Mouse (Mus musculus): ENCODE measurements at regions not wholly inside any gene's neighbourhood (a gene's known extent, or its start where the extent isn't known, plus 50 kb on each side); places are given as distances from the start of the nearest gene placed in this dataset.

GRCm38 (mm10) chr12:9991305-9991704, 378.5 kb upstream of the Nt5c1b start:
- no peak overlapping the region for H3K9ac ChIP-seq (ENCODE audit: control insufficient read depth, low read depth, low read length, poor library complexity, severe bottlenecking)
- no peaks in the 10 kb centered on the region for H3K9me3 ChIP-seq (replicated peaks; ENCODE audit: insufficient read depth, low read length)
- no peak for TF ChIP-seq SMC3 (IDR thresholded peaks at IDR 0.05; ENCODE audit: low read depth, low read length)
- TF ChIP-seq JUND (IDR thresholded peaks at IDR 0.05; ENCODE audit: low read depth, low read length), result no peak
- no peak for TF ChIP-seq RCOR1 (IDR thresholded peaks at IDR 0.05; ENCODE audit: low read depth, low read length)
- TF ChIP-seq ZC3H11A (IDR thresholded peaks at IDR 0.05; ENCODE audit: low read depth, low read length), result no peak
- no peak for TF ChIP-seq MAZ (IDR thresholded peaks at IDR 0.05; ENCODE audit: low read depth, low read length)
- no peak for TF ChIP-seq POLR2A (IDR thresholded peaks at IDR 0.05; ENCODE audit: control insufficient read depth in 1 of 2, insufficient read depth in 1 of 2, low read depth in 1 of 2, low read length in 2 of 2, poor library complexity in 1 of 2)
- TF ChIP-seq CTCF (IDR thresholded peaks at IDR 0.05 in 2 of 3, conservative IDR thresholded peaks at IDR 0.05 in 1 of 3; ENCODE audit: control insufficient read depth in 1 of 3, insufficient read depth in 1 of 3, low read depth in 2 of 3, low read length in 3 of 3, poor library complexity in 1 of 3, severe bottlenecking in 1 of 3), result no peak
- TF ChIP-seq NELFE (IDR thresholded peaks at IDR 0.05; ENCODE audit: low read depth, low read length), result no peak
- TF ChIP-seq MYB (IDR thresholded peaks at IDR 0.05; ENCODE audit: low read depth, low read length), result no peak
- no peak for TF ChIP-seq TBP (IDR thresholded peaks at IDR 0.05; ENCODE audit: low read depth, low read length)
- TF ChIP-seq NRF1 (IDR thresholded peaks at IDR 0.05; ENCODE audit: insufficient read depth, low read depth, low read length, poor library complexity, severe bottlenecking), result no peak
- TF ChIP-seq GATA1 (IDR thresholded peaks at IDR 0.05; ENCODE audit: low read depth, low read length), result no peak
- no peak for TF ChIP-seq ZMIZ1 (IDR thresholded peaks at IDR 0.05; ENCODE audit: low read depth, low read length)
- no peak for TF ChIP-seq MYC (IDR thresholded peaks at IDR 0.05; ENCODE audit: low read depth, low read length)
- no peak for TF ChIP-seq SIN3A (IDR thresholded peaks at IDR 0.05; ENCODE audit: low read length)
- no peak for TF ChIP-seq E2F4 (IDR thresholded peaks at IDR 0.05; ENCODE audit: borderline replicate concordance, low read depth, low read length)
- H3K27ac ChIP-seq (ENCODE audit: control insufficient read depth, low read depth, low read length), result no peak overlapping the region
- H3K27me3 ChIP-seq (ENCODE audit: control insufficient read depth in 1 of 2, insufficient read depth in 2 of 2, low read length in 2 of 2), result no peaks in the 10 kb centered on the region
- H3K36me3 ChIP-seq (ENCODE audit: control insufficient read depth in 1 of 2, insufficient read depth in 2 of 2, low read length in 2 of 2), result no peaks in the 10 kb centered on the region
- H3K4me1 ChIP-seq (ENCODE audit: control insufficient read depth in 1 of 2, insufficient read depth in 2 of 2, low read length in 2 of 2), result no peaks in the 10 kb centered on the region
- H3K4me3 ChIP-seq (ENCODE audit: control insufficient read depth in 1 of 2, insufficient read depth in 1 of 2, low read depth in 2 of 2, low read length in 2 of 2), result no peak overlapping the region
- DNase-seq (ENCODE audit: low read depth, low spot score), result no peak
- H3K79me2 ChIP-seq (ENCODE audit: control insufficient read depth, insufficient read depth, low read length, poor library complexity), result no peaks in the 10 kb centered on the region

- TF ChIP-seq GABPA (IDR thresholded peaks at IDR 0.05; ENCODE audit: low read depth, low read length) (no peak), ZMIZ1 (IDR thresholded peaks at IDR 0.05; ENCODE audit: low read depth, low read length) (no peak), ZC3H11A (IDR thresholded peaks at IDR 0.05; ENCODE audit: low read depth, low read length) (no peak), TAL1 (IDR thresholded peaks at IDR 0.05; ENCODE audit: low read length) (no peak), ZKSCAN1 (IDR thresholded peaks at IDR 0.05; ENCODE audit: low read depth, low read length) (no peak), MAFK (IDR thresholded peaks at IDR 0.05; ENCODE audit: borderline replicate concordance, low read depth, low read length) (no peak), CTCF (IDR thresholded peaks at IDR 0.05 in 2 of 3, conservative IDR thresholded peaks at IDR 0.05 in 1 of 3; ENCODE audit: control insufficient read depth in 1 of 3, insufficient read depth in 1 of 3, low read depth in 2 of 3, low read length in 3 of 3, poor library complexity in 1 of 3, severe bottlenecking in 1 of 3) (no peak), MXI1 (IDR thresholded peaks at IDR 0.05; ENCODE audit: low read depth, low read length) (no peak), USF1 (IDR thresholded peaks at IDR 0.05; ENCODE audit: low read depth, low read length) (no peak), RAD21 (IDR thresholded peaks at IDR 0.05; ENCODE audit: low read depth, low read length) (no peak), SIN3A (IDR thresholded peaks at IDR 0.05; ENCODE audit: low read length) (no peak), EP300 (IDR thresholded peaks at IDR 0.05; ENCODE audit: low read depth in 1 of 2, low read length in 2 of 2) (no peak)
- no peaks in the 10 kb centered on the region for H3K27me3 ChIP-seq (ENCODE audit: control insufficient read depth in 1 of 2, insufficient read depth in 2 of 2, low read length in 2 of 2)
- H3K36me3 ChIP-seq (ENCODE audit: control insufficient read depth in 1 of 2, insufficient read depth in 2 of 2, low read length in 2 of 2), result no peaks in the 10 kb centered on the region
- no peak for DNase-seq (ENCODE audit: low read depth, low spot score)
- H3K9me3 ChIP-seq (replicated peaks; ENCODE audit: insufficient read depth, low read length), result no peaks in the 10 kb centered on the region
- H3K27ac ChIP-seq (ENCODE audit: control insufficient read depth, low read depth, low read length), result no peak overlapping the region
- no peak overlapping the region for H3K4me3 ChIP-seq (ENCODE audit: control insufficient read depth in 1 of 2, insufficient read depth in 1 of 2, low read depth in 2 of 2, low read length in 2 of 2)
- no peak overlapping the region for H3K9ac ChIP-seq (ENCODE audit: control insufficient read depth, low read depth, low read length, poor library complexity, severe bottlenecking)
- H3K4me1 ChIP-seq (ENCODE audit: control insufficient read depth in 1 of 2, insufficient read depth in 2 of 2, low read length in 2 of 2), result no peaks in the 10 kb centered on the region
- H3K79me2 ChIP-seq (ENCODE audit: control insufficient read depth, insufficient read depth, low read length, poor library complexity), result no peaks in the 10 kb centered on the region
Observed at GRCm38 (mm10) chr12:9995670-9996069, 374.1 kb upstream of the Nt5c1b start.

Measured in MEL (cell line).